Mouse (Mus musculus): ENCODE measurements around the gene Atf6.

The Atf6 gene

GRCm38 (mm10) chr1:170867691-170868105 is at the start of gene Atf6:
Gene Atf6 (minus strand): TSS chr1:170867771.
- peak; percentile 96 for DNase-seq

- DNase-seq, result no peak
Measured at GRCm38 (mm10) chr1:170915657-170916056, 48.1 kb upstream of the Atf6 start.

- DNase-seq, result no peak
Measured at GRCm38 (mm10) chr1:170912891-170913615, 45.5 kb upstream of the Atf6 start, which contains the start of gene Fcrlb. Gene Fcrlb (minus strand): TSS chr1:170912941.

DNA sequence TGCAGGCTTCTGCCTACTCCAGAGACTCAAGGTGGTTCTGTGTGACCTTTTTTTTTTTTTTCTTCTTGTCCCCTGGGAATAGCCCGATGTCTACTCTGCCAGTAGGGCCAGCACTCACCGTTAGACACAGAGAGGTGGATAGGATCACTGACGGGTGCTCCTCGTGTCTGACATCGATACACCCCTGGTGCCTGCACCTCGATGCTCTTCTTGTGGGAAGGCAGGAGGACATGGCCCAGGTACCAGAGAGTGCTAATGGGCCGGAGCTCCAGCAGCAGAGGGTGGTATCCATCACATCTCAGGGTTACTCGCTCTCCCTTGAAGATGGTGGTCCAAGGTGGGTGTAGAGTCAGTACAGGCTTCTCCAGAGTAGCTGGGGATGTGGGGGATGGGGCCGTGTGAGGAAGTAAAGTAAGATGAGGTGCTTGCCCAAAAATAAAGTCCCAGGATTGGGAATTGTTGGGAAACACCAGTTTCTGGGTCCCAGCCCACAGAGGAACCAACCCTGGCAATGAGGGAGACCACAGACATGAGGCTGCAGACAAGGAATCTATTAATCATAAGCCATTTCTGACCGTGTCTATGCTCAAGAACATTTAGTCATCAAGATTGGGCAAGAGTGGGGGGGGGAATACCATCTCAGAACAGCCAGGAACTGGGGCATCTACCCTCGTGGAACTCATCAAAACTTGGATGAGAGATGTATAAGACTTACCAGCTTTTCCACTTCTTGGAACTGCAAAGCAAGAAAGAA is 44.5 kb upstream of the Atf6 start:
- no peak for DNase-seq

- DNase-seq, result peak; percentile 10
Measured at GRCm38 (mm10) chr1:170908341-170908740, 40.8 kb upstream of the Atf6 start.

DNA sequence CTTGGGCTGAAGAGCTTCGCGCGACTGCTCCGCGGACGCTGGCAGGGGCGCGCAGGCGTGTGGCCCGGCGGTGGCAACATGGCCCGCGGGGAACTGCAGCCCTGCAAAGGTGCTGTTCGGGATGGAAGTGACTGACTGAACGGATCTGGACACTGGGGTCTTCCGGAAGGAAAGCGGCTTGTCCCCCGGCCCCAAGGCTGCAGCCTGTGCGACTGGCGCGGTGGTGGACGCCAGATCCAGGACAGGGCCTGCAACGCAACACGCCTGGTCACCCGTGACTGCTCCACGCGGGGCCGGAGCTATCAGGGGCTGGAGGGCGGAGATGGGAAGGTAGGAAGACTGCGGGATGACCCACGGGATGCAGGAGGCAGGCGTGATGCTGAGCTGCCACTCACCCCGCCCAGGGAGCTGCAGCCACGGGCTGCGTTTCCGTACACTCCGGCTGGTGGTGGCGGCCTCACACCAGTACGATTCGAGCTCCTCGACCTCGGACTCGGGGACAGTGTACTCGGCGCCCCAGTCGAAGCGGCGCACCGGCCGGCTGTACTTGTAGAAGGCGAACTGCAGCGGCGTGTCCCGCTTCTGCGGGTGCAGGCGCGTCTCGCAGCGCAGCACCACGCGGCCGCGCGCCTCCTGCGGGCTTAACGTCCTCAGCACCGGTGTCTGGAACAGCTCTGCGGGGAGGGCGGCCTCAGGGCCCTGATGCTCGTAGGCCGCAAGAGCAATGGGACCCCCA is 40.1 kb upstream of the Atf6 start:
- DNase-seq, result peak; percentile 58

DNA sequence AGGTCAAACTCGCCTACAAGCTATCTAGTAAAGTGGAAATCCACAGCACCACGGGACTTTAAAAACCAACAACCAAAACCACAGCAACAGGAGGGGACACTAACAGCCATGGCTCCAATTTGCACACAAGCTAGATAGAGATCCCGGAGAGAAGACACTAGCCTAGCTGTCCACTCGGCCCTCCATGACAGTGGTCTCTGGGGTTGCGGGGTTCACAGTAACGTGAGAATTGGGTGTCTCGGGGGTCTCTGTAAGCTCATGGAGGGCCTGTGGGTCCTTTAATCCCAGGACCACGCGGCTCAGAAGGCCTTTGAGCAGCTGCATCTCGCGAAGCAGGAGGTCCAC is 39.5 kb upstream of the Atf6 start:
- no peak for DNase-seq

DNA sequence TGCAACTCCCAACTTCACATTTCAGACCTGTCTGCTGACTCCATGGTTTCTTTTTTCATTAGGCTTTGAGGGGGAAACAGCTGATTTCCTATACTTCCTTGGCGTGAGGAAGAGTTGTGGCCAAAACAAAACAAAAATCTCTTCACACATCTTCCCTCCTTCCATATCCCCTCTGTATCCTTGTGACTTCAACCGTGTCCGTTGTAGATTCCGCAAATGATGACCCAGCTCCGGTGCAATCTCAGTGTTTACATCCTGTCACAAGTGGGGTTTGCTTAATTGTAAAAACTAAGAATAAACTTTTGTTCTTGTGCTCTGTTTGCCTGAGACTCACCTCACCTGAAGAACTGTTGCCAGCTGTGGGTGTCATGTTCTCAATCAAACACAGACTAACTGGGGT is 35.9 kb upstream of the Atf6 start:
- DNase-seq, result no peak

DNA sequence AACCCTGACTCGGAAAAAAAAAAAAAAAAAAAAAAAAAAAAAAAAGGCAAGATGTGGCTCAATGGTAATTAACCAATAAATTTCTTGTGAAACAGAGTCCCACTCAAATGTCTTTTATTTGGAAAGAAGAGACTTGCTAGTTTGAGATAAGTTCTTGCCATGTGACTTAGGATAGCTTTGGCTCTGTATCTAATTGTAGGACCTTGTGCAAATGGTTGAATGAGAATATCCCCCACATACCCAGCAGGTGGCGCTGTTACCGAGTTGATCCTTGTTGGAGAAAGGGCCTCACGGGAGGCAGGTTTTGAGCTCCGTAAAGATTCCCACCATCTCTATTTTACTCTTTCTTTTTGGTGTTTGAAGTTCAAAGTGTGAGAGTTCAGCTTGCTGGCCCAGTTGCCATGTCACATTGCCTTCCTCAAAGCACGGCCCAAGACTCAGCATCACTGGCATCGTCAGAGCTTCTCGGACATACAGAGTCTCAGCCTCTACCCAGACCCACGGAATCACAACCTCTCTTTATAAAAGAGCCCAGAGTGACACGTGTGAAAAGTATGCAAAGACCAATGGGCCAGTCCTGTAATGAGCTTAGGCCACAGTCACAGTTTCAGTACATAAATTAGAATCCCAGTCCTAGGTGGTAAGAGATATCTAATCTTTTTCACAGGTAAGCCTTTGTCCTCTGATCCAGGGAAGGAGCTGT is 34.1 kb upstream of the Atf6 start:
- peak; percentile 89 for DNase-seq

GRCm38 (mm10) chr1:170900799-170901467 is 33.4 kb upstream of the Atf6 start:
- DNase-seq, result peak; percentile 72

DNA sequence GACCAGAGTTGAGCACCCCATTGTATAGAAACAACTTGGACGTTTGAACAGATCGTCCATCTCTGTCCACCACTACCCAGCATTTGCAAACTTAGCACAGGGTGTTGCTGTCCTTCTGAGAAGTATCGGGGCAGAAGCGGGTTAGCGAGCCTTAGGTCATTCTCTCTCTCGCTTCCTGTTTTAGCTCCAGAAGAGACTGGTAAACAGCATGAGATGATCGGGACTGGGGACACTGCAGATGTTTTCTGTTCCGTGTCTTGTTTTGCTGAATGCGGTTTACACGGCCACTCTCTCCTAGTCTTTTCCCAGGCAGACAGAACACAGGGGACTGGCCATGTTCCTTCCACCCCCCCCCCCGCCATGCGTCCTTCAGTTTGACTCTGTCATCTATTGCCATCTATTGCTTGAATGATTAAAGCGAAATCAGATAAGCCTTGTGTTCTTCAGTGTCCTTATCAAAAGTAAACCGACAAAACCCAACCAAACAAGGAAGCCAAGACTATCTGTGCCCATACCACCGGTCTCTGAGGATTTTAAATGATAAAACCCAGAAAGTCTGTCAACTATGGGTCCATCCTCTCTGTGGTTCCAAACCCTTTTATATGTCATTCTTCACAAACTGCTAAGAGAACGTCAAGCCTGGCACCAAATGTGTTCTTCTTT is 31.0 kb upstream of the Atf6 start:
- no peak for DNase-seq

GRCm38 (mm10) chr1:170896651-170897281 is 29.2 kb upstream of the Atf6 start:
- no peak for DNase-seq

GRCm38 (mm10) chr1:170894603-170895602 is 27.3 kb upstream of the Atf6 start:
- no peak for DNase-seq

DNA sequence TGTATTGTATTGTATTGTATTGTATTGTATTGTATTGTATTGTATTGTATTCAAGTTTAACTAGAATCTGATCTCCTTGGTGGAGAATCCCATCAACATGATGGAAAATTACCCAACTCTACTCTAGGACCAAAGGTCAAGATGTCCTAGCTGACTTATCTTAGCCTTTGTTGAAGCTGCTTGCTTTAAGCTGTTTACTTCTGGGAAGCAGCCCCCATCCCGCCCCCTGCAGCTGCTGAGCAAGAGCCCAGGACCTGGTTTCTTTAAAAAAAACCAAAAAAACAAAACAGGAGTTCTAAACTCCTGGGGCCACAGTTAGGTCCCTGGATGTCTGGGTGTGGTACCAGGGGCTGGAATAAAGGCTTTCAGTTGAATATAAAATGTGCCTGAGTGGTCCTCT is 24.7 kb upstream of the Atf6 start:
- no peak for DNase-seq

GRCm38 (mm10) chr1:170891646-170892045 is 24.1 kb upstream of the Atf6 start:
- DNase-seq, result peak; percentile 34

- DNase-seq, result no peak
Measured at GRCm38 (mm10) chr1:170889310-170889709, 21.7 kb upstream of the Atf6 start.

GRCm38 (mm10) chr1:170886044-170886458 is 18.5 kb upstream of the Atf6 start:
- no peak for DNase-seq

DNA sequence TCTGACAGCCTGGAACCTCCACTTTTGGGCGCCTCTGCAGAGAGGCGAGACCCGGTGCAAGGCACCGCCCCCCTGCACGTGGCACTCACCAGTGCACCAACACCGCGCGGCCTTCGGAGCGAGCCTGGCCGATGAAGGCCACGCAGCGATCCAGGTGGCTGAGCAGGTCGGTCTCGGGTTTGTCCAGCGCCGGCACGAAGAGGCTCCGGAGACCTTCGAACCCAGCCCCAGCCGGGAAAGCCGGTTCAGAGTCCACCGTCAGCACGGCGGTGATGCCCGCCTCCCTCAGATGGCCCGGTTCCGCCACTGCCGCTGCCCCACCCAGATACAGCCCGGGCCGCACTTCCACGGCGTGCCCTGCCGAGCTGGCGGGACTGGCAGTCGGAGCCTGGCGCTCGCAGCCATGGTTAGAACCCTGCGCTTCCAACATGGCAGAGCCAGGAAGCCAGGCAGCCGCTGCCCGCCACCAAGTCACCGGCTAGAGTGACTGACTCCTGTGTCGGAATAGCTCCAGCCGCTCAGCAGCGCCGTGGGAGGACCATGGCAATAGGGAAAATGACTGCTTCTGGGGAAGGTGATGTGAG is 17.5 kb upstream of the Atf6 start, which contains the start of the genes Gm26620 and Dusp12:
Gene Gm26620 (plus strand): TSS at position 88 of the 584 bp plus-strand sequence.
Gene Dusp12 (minus strand): TSS at position 563 of the 584 bp plus-strand sequence.
- DNase-seq, result peak; percentile 90

GRCm38 (mm10) chr1:170884390-170884789 is 16.8 kb upstream of the Atf6 start:
- no peak for DNase-seq
